Mouse (Mus musculus) liver, adult 2 months (tissue): ENCODE data around the gene Mpp3. TPM values are rescaled to one million over a fixed set of nuclear protein-coding genes. Genes with fewer than 3 reads are reported as not detected.

ENCODE experiments used
- DNase-seq: peaks from one replicate; pipeline ENCODE4 v3.0.0-alpha.2; 2011; ENCODE audit warnings: low read depth, low spot score; ENCODE audit errors: extremely low read depth
- H3K27ac ChIP-seq: fragments of 200-500 bp; replicated peaks from 2 replicates; pipeline ENCODE4 v1.5.1; 2012; ENCODE audit warnings: low read depth, mild to moderate bottlenecking, control low read depth, inconsistent platforms, low read length; ENCODE audit not compliant: insufficient read depth
- H3K27me3 ChIP-seq: fragments of 200-500 bp; 2 replicates; pipeline ENCODE4 v1.6.1; 2012; ENCODE audit warnings: mild to moderate bottlenecking, moderate library complexity, low read length, inconsistent platforms; ENCODE audit not compliant: control insufficient read depth, insufficient read depth
- H3K36me3 ChIP-seq: fragments of 200-500 bp; 2 replicates; pipeline ENCODE4 v1.6.1; 2012; ENCODE audit warnings: low read length, inconsistent platforms; ENCODE audit not compliant: control insufficient read depth, insufficient read depth
- H3K4me1 ChIP-seq: fragments of 200-500 bp; 2 replicates; pipeline ENCODE4 v1.6.1; 2011; ENCODE audit warnings: low read length; ENCODE audit not compliant: control insufficient read depth, insufficient read depth
- H3K4me3 ChIP-seq: fragments of 200-500 bp; 2 replicates; pipeline ENCODE4 v1.5.1; 2011; ENCODE audit warnings: low read depth, mild to moderate bottlenecking, control low read depth, low read length, moderate library complexity; ENCODE audit not compliant: insufficient read depth
- H3K79me2 ChIP-seq: fragments of 200-500 bp; 2 replicates; pipeline ENCODE4 v1.6.1; 2012; ENCODE audit warnings: inconsistent platforms, mild to moderate bottlenecking, low read length, moderate library complexity; ENCODE audit not compliant: control insufficient read depth, insufficient read depth
- H3K9ac ChIP-seq: fragments of 200-500 bp; 2 replicates; pipeline ENCODE4 v1.6.1; 2012; ENCODE audit warnings: low read depth, mild to moderate bottlenecking, control low read depth, inconsistent platforms, low read length
- CTCF ChIP-seq: fragments of 200-500 bp; IDR thresholded peaks from 2 replicates; pipeline ENCODE4 v1.5.1; 2011; ENCODE audit warnings: low read depth, low read length, control low read depth
- POLR2A ChIP-seq: fragments of 200-500 bp; IDR thresholded peaks from 2 replicates; pipeline ENCODE4 v1.6.1; 2011; ENCODE audit warnings: low read length, control low read depth; ENCODE audit not compliant: insufficient read depth; ENCODE audit errors: extremely low read depth
- WGBS: fragments of 180-500 bp; shearing (Covaris S2); methylation state at CpG from one replicate; pipeline ENCODE4 v1.1.7; 2018; 5-methylcytosine and 5-hydroxymethylcytosine counted together
- polyA plus RNA-seq: library from polyadenylated mRNA; depleted of rRNA; stranded (reverse); fragments of >200 nt; gene quantifications from 2 replicates; pipeline ENCODE4 v1.2.3, GENCODE M21; 2012
- total RNA-seq: library from RNA; depleted of rRNA; stranded (reverse); fragments of >200 nt; gene quantifications from 2 replicates; pipeline ENCODE4 v1.2.3, GENCODE M21; 2014

Mpp3 gene
- total and polyA plus RNA-seq, 2 experiments, result 0.06 to 0.28 TPM

DNA sequence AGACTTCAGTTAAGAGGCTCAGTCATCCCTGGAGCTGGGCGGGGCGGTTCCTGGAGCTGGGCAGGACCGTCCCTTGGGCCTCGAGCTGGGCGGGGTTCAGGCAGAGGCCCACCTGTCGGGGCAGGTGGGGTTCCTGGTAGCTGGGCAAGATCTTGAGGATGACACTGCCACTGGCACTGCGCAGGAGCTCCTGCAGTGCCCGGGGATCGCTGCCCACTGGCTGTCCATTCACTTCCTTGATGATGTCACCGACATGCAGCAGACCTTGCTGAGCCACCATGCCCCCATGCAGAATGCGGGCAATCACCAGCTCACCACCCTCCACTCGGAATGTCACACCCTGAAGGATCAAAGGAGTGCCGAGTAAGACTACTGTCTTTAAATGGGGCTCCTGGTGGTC, 34.8 kb upstream of the Mpp3 start:
- 90% methylated on average over 13 of the region's 13 CpGs for WGBS

DNA sequence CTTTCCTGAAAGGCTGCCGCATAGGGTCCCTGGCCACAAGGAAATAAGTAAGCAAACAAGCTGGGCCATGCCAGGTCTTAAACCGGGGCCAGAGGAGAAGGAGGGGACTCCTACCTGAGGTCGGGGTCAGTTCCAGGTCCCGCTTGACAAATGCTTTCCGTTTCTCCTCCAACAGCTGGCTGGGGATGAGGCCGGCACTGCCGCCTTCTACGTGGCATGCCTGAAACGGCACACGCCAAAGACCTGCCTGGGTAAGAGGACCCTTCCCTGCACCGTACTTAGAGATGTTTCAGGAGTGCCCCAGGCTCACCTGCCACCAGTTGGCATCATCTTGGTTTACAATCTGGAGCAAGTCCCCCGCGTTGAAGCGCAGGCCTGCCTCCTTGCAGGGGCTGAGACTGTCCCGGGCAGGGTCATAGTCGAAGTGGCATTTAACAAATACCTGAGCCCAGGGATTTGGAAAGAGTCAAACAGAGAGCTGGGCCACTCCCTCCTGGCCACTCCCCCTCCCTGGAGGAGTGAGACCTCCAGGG, 33.7 kb upstream of the Mpp3 start:
- Histone ChIP-seq H3K27ac (no peak overlapping the region), H3K4me1 (no peaks in the 10 kb centered on the region), H3K79me2 (no peaks in the 10 kb centered on the region), H3K4me3 (no peak overlapping the region), H3K36me3 (no peaks in the 10 kb centered on the region), H3K27me3 (no peaks in the 10 kb centered on the region), H3K9ac (no peak overlapping the region)
- TF ChIP-seq POLR2A (no peak), CTCF (no peak)
- no peak for DNase-seq
- 51% methylated on average over 16 of the region's 16 CpGs for WGBS

More for the DNA sequence above, 34.8 kb upstream of the Mpp3 start:
- Histone ChIP-seq H3K9ac (no peak overlapping the region), H3K4me1 (no peaks in the 10 kb centered on the region), H3K4me3 (no peak overlapping the region), H3K36me3 (no peaks in the 10 kb centered on the region), H3K27me3 (no peaks in the 10 kb centered on the region), H3K27ac (no peak overlapping the region), H3K79me2 (no peaks in the 10 kb centered on the region)
- no peak for TF ChIP-seq CTCF
- no peak for TF ChIP-seq POLR2A
- no peak for DNase-seq

DNA sequence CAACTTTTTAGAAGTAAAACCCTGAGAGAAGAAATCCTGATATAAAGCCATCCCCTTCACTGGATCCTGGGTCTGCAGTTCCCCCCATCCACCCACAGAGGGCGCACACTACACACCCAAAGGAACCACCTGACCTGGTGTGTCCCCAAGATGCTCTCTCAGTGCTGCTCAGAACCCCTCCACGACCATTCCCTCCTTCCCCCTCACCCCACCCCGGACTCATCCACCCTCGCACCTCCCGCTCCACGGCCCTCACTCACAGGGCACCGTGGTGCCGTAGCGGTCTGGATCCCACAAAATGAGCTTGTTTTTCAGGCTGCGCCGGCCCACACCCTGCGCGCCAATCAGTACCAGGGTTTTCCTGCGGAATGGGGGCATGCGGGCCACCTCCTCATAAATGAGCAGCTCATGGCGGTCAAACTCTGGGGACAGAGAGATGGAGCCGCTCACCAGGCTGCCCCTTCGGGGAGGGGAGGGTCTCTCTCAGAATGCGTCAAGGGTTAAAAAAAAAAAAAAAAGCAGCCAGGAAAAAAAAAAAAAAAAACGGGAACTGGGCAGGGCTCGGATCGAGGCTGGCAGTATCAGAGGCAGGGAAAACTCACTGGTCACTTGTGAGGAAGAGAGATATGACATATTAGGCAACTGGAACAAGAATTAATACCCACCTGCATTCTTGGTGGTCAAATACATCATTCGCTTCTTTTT, 33.1 kb upstream of the Mpp3 start:
- Histone ChIP-seq H3K4me1 (no peaks in the 10 kb centered on the region), H3K36me3 (no peaks in the 10 kb centered on the region), H3K27me3 (no peaks in the 10 kb centered on the region), H3K79me2 (no peaks in the 10 kb centered on the region), H3K9ac (no peak overlapping the region), H3K4me3 (peak overlapping the region; percentile 14; the same call in 1 of the 2 replicates), H3K27ac (no peak overlapping the region)
- TF ChIP-seq CTCF, result peak; percentile 98
- TF ChIP-seq POLR2A, result no peak
- peak; percentile 37 for DNase-seq
- WGBS, result 9% methylated on average over 23 of the region's 23 CpGs

DNA sequence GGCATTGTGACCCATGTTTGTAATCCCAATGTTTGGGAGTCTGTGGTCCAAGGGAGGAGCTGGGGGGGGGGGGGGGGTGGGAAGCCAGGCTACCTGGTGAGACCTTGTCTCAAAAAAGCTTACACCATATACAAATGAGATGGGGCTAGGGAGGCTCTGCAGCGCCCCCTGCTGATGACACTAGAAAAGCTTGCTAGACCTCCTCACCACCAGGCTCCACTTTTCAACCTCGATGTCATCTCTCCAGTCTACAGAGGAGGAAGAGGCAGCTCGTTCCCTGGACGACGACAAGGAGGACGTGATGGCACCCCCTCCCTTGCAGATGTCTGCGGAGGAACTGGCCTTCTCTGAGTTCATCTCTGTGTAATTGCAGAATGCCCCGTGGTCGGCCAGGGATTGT, 25.6 kb upstream of the Mpp3 start:
- Histone ChIP-seq H3K9ac (no peak overlapping the region), H3K4me1 (peaks cover 8% of the 10 kb centered on the region; the same call in 1 of the 2 replicates), H3K27ac (no peak overlapping the region), H3K4me3 (no peak overlapping the region), H3K27me3 (no peaks in the 10 kb centered on the region), H3K79me2 (no peaks in the 10 kb centered on the region), H3K36me3 (no peaks in the 10 kb centered on the region)
- 26% methylated on average over 9 of the region's 9 CpGs for WGBS
- TF ChIP-seq CTCF (peak; percentile 77), POLR2A (no peak)
- no peak for DNase-seq

DNA sequence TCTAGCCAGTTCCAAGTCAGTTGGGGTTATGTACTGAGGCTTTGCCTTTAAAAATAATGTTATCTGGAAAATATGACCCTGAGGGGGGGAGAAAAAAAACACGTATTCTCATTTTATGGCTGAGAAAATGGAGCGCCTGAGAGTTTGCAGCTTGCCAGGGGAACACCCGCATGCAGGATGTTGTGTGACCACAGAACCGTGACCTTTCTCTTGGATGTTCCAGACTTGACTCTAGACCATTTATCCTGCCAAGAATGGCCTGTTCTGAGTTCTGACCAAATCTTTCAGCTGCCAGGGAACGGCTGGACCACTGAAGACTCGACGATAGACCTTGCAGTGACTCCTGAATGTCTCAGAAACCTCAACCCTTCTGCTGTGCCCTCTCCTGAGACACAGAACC, 24.9 kb upstream of the Mpp3 start:
- no peaks in the 10 kb centered on the region for H3K79me2 ChIP-seq
- peak overlapping the region; percentile 76 for H3K27ac ChIP-seq
- H3K9ac ChIP-seq, result no peak overlapping the region
- peaks cover 8% of the 10 kb centered on the region; the same call in 1 of the 2 replicates for H3K4me1 ChIP-seq
- H3K27me3 ChIP-seq, result no peaks in the 10 kb centered on the region
- TF ChIP-seq POLR2A (no peak), CTCF (no peak)
- 51% methylated on average over 7 of the region's 7 CpGs for WGBS
- DNase-seq, result peak; percentile 68
- H3K4me3 ChIP-seq, result no peak overlapping the region
- no peaks in the 10 kb centered on the region for H3K36me3 ChIP-seq

DNA sequence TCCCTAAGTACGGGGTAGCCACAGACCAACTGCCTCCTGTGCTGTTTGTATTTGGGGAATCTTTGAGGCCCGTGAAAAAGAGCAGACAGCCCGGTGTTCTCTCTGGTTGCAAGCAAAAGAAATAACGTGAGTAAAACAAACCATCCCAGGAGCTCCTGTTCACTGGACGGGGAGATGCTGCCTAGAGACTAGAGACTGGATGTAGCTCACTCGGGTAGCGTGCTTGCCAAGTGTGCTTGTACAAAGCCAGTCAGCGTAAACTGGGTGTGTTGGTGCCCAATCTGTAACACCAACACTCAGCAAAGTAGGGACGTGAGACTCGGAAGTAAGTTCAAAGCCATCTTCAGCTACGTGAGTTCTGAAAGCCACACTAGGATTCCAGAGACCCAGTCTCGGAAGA, 24.4 kb upstream of the Mpp3 start:
- WGBS, result 75% methylated on average over 12 of the region's 12 CpGs
- H3K4me1 ChIP-seq, result peaks cover 8% of the 10 kb centered on the region; the same call in 1 of the 2 replicates
- H3K27ac ChIP-seq, result peak overlapping the region; percentile 76
- TF ChIP-seq CTCF, result no peak
- no peak for TF ChIP-seq POLR2A
- H3K27me3 ChIP-seq, result no peaks in the 10 kb centered on the region
- H3K79me2 ChIP-seq, result no peaks in the 10 kb centered on the region
- peak overlapping the region; percentile 14; the same call in 1 of the 2 replicates for H3K9ac ChIP-seq
- DNase-seq, result no peak
- H3K36me3 ChIP-seq, result no peaks in the 10 kb centered on the region
- no peak overlapping the region for H3K4me3 ChIP-seq
